Mouse (Mus musculus): Measurements from ENCODE around the gene Wfikkn1.

Wfikkn1 gene

DNA sequence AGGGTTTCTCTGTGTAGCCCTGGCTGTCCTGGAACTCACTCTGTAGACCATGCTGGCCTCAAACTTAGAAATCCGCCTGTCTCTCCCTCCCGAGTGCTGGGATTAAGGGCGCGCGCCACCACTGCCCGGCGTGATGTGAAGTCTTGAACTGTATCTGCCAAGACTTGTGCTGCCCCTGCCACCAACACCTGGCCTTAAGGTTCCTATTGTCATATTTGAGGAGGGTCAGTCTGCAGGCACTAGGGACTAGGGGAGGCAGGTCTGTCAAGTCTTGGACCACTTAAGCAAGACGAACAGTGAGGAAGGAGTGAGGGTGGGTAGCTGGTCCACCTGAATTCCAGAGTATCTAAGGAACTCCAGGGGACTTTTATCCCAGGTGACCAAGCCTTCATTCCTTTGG, 11.2 kb downstream of the Wfikkn1 start:
- DNase-seq (ENCODE audit: extremely low read depth, low read depth, low spot score) = no peak

DNA sequence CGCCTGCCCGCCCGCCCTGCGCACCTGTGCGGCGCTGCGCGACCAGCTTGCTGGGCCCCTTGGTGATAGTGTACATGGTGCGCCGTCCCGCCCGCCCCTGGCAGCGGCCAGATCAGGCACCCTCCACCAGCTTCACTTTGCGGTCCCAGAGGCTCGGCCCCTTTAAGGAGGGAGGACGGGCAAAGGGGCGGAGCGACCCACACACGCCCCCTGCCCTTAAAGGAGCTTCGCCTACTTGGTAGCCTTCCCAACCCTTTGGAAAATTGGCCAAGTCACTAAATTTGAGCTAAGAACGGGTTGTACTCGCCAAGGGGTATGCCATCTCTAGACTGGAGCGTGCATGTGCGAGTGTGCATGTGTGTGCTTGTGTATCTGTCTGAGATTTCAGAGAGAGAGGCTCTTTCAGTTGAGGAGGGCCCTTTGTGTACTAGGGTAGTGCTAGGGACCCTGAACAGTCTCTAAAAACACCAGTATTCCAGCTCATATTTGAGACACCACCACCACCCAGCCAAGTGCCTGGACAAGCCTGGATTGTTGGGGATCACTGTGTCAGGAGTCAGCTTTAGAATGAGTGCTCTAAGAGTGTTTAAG, 12.0 kb downstream of the Wfikkn1 start, which contains the start of gene Mcrip2:
Gene Mcrip2 (minus strand): TSS at position 164 of the 591 bp plus-strand sequence.
- peak; percentile 94 for DNase-seq (ENCODE audit: extremely low read depth, low read depth, low spot score)

DNA sequence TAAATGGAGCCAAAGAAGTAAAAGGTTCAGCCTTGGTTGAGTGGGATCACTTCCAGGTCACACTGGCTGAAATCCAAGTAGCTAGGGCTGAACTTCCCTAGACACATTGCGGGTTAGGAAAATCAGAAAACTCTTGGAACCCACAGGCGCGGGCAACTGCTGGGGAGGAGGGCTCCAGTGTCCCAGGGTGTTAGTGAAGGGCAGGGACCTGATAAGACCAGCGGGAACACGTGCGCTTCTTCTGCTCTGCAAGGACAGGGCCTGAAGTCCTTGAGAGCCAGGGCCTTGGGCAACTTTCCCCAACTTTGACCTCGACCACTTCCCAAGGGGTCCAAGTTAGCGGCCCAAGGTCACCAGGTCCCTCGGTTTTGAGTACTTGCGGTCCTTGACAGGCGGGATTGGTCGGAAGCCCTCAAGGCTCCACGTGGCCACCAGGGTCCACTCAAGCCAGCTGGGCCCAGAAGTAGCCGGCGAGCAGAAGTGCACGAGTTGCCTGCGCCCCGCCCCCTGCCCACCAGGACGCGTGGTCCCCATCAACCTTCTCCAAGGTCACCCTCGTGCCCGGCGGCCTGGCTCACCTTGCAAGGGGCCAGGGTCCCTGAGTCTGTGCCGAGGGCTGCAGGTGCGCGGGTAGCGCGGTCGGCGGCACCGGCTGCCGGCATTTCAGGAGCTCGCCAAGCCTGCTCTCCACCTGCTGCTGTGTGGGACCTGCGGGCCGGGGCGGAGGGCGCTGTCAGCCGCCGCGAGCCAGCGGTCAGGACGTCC, 12.6 kb downstream of the Wfikkn1 start:
- DNase-seq (ENCODE audit: extremely low read depth, low read depth, low spot score) = no peak

DNA sequence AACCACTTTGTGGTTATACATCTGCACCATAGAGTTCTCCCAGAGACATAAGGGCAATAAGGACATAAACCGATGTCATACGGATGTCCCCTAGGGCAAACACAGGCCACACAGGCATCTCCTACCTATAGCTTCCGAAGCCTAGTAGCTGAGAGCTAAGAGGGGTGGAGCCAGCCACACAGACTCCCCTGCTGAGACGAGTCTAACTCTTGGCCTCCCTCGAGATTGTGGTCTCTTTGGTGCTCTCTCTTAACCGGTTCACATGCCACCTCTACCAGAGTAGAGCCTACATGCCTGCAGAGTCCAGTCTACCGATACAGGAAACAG, 13.2 kb downstream of the Wfikkn1 start:
- DNase-seq (ENCODE audit: extremely low read depth, low read depth, low spot score) = no peak

DNA sequence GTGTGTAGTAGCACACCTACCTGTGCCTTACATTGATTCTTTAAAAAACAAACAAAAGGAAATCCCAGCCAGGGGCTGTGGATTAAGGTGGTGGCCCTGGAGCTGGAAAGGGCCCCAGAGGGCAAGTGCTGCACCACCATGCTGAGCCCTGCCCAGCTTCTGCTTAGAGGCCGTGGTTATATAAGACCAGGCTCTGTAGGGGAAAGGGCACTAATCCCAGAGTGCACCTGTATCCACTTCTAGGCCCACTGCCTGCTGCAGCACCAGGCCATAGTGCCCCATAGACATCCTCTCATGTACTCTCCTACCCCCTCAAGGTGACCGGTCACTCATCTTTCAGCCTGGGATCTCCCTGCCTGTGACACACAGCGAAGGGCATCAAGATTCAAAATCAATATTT, 14.5 kb downstream of the Wfikkn1 start:
- DNase-seq (ENCODE audit: extremely low read depth, low read depth, low spot score) = no peak

DNA sequence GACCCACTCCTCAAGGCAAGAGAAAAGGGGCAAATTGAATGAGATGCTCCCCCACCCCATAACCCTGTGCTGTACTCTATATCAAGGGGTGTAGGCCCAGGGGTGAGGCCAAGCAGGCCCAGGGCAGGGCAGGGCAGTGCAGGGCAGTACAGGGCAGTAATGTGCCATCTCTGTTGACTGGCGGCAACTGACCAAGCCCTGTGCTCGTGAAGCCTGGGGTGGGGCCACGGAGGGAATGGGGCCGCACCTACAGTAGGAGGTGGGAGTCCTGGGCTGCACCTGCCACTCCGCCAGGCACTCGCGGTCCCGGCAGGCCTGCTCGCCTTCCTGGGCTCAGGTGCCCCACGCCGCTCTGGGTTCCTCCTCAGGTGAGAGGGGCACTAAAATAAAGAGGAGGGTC, 15.4 kb downstream of the Wfikkn1 start:
- DNase-seq (ENCODE audit: extremely low read depth, low read depth, low spot score) = no peak

DNA sequence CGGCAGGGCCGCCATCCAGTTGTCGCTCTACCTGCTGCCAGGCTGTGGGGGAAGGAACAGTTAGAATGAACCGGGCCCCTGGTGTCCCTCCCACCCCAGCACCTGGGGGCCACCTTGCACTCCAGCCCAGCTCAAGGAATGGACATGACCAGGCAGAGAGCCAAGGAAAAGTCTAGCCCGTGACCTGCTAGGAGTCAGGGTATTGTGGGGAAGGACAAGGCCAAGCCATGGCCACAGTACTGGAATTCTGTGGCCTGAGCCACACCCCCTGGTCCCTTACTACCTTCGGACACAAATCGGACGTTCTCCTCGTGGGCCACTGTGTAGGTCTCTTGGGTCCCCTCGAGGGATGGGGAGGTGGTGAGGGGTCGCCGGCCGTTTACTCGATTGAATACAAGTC, 16.3 kb downstream of the Wfikkn1 start:
- no peak for DNase-seq (ENCODE audit: extremely low read depth, low read depth, low spot score)

DNA sequence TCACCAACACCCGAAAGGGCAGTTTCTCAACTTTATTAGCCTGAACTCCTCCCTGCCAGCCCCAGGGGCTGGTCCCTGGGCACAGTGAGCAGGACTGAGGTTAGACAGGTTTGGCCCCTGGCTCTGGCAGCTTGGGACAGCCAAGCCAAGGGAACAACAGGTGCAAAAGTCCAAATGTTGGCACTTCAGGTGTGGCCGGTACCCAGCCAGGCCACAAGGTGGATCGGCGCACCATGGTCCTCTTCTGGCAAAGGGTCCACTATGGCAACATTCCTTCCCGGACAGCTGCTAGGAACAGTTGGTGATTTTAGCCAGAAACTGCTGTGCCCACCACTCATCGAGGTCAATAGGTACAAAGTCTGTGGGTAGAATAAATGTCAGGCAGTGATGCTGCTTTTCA, 17.0 kb downstream of the Wfikkn1 start:
- DNase-seq (ENCODE audit: extremely low read depth, low read depth, low spot score) = no peak

DNA sequence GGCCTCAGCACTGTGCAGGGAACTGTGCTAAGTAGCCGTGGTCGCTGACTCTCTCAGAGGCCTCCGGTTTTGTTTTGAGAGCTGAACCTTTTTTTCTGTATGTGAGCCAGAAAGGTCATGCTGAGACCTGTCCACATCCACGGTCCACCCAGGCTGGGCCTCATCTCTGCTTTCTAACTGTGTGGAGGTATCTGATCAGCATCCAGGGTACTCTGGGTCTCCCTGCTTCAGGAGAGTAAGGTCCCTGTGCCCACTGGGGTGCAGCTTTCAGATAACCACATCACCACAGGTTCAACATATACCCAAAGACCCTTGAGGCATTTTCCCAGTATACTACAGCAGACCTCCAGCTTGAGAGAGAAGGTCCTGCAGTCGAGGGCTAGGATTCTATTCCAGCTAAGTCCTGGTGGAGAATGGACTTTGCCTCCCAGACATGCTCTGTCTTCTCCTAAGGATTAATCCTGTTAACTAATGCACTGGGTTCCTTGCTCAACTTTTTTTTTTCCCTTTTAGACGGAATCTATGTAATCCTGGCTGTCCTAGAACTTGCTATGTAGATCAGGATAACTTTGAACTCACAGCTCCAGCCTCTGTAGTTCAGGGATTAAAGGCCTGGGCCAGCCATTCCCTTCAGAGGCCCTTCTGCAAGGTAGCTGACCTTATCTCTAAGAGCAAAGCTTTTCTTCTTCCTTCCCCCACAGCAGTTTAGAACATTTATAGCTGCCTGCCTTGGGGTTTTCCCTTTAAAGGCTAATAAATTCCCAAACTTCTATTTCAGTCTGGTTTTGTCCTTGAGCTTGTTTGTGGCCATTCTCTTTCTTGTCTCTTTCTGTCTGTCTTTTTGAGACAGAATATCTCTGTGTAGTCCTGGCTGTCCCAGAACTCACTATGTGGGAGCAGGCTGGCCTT, 18.7 kb downstream of the Wfikkn1 start:
- no peak for DNase-seq (ENCODE audit: extremely low read depth, low read depth, low spot score)

DNA sequence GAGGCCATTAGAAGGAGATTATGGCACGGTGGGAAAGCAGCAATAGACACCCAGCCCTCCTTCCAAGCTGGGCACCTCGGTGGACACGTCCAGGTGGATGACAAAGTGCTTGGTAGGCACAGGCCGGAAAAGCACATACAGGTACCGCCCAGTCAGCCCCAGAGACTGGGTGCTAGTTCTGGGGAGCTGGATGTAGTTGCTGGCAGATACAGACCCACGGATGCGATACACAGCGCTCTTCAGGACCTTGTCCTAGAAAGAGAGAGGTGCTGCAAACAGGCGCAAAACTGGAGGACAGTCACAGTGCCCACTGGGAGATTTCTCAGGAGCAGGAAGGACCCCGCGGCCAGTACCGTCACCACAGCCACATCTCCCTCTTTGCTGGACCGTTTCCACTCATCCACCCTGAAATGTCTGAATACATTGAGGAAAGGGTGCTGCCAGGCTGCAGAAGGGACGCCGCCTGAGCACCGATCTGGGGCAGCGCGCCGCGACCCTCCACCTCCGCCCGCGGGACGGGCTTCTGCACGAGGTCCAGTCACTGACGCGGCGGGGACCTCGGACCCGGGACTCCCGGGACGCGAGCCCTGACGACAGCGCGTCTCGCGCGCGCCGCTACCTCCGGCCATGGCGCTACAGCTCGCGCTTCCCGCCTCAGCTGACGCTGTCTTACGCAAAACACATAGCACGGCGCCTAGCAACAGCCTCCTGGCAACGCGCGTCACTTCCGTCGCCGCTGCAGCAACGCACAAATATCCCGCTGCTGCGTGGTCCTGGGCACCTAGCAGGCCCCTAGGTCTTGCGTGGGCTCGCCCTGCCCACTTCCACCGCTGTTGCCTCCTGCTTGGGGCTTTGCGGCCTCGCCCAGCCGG, 19.6 kb downstream of the Wfikkn1 start, which contains the start of gene Wdr90:
Gene Wdr90 (minus strand): TSS at position 670 of the 872 bp plus-strand sequence.
- no peak for DNase-seq (ENCODE audit: extremely low read depth, low read depth, low spot score)

DNA sequence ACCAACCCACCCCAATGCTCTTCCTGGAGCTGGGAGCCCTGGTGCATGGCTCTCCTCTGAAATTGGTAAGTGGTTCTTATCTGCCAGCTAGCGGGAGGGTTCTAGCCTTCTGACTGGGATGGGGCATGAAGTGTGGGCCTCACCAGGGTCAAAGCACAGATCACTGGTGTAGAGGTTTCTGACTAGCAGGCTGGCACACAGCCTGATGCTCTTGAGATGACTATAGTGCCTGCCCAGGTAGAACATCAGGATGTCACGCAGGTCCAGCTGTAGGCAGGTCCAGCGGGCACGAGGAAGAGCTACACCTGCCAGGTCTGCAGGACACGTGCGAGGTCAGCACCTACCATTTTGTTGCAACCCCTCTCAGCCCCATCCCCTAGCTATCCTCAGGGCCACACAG, 20.4 kb downstream of the Wfikkn1 start:
- DNase-seq (ENCODE audit: extremely low read depth, low read depth, low spot score) = no peak

DNA sequence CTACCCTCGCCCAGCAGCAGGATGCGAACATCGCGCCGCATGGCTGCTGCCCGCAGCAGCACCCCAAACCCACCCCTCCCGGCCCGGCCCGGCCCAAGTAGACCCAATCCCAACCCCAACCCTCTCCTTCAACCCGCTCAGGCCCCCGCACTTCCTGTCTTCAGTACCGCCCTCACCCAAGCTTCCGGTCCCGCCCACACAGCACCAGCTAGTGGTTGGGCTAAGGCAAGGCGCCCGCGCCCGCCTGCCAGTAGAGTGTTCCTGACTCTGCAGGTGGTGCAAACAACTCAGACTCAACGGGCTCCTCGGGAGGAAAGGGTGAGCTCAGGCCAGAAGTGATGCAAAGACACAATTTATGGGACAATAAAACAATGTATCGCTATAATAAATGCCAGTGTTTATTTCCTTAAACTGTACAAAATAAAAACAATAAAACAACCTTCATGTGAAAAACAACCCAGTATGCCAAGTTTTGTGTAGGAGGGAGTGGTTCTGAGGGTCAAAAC, 36.2 kb downstream of the Wfikkn1 start, which contains the start of gene Rhot2:
Gene Rhot2 (minus strand): TSS at position 456 of the 506 bp plus-strand sequence.
- no peak for DNase-seq (ENCODE audit: extremely low read depth, low read depth, low spot score)

DNA sequence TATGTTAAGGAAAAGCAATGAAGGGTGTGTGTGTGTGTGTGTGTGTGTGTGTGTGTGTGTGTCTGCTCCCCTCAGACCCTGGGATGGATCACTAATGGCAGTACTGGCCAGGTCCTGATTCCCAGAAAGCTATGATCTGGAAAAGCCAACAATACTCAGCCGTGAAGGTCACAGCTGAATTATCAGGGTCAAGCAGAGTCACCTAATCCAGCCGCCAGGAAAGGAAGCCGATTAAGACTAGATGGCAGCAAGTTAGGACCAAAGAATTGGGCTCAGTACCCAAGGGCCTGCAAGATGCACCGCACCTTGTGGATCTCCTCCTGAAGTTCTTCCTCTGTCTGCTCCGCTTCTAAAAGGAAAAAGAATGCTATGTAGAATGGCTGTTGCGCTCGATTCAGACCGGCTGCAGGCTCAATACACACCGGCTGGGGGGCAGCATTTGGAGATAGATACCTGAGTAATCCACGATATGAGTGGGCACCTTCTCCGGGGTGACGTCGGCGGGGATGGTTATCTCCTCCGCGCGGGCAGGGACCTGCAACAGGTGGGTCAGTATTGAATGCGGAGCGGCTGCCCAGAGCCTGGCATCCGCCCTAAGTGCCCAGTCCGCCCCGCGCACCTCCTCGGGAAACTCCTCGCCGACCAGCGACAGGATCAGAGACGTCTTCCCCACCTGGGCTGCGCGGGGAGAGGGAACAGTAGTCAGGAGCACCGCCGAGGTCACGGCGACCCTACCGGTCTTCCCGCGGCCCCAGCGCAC, 36.8 kb downstream of the Wfikkn1 start:
- DNase-seq (ENCODE audit: extremely low read depth, low read depth, low spot score) = no peak

DNA sequence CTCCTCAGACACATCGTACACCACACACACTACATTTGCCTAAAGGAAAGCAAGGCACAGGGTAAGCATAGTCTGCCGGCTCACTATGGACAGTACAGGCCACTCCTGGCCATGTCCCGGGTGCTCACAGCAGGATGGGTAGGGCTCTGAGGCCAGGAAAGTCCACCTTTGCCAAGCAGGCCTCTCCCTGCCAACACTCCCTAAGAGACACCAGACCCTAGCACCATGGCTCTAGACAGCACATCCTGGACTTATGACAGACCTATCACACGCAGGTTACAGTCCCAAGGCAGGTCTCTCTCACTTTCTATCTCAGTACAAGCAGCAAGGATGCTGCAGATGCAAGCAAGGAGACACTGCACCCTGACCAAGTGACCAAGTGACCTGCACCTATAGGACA, 37.5 kb downstream of the Wfikkn1 start:
- DNase-seq (ENCODE audit: extremely low read depth, low read depth, low spot score) = no peak

DNA sequence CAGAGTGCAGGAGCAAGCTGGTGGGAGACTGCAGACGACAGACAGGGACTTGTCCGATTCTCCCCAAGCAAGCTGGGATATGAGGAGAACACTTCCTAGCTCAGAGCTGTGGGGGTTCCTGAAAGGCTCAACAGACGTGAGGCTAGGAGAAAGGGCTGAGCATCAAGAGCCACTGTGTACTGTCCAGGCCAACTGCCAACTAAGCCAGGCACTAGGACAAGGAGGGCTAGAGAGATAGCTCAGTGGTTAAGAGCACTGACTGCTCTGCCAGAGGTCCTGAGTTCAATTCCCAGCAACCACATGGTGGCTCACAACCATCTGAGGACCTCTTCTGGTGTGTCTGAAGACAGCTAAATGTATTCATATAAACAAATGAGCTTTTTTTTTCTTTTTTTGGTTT, 38.1 kb downstream of the Wfikkn1 start:
- no peak for DNase-seq (ENCODE audit: extremely low read depth, low read depth, low spot score)

DNA sequence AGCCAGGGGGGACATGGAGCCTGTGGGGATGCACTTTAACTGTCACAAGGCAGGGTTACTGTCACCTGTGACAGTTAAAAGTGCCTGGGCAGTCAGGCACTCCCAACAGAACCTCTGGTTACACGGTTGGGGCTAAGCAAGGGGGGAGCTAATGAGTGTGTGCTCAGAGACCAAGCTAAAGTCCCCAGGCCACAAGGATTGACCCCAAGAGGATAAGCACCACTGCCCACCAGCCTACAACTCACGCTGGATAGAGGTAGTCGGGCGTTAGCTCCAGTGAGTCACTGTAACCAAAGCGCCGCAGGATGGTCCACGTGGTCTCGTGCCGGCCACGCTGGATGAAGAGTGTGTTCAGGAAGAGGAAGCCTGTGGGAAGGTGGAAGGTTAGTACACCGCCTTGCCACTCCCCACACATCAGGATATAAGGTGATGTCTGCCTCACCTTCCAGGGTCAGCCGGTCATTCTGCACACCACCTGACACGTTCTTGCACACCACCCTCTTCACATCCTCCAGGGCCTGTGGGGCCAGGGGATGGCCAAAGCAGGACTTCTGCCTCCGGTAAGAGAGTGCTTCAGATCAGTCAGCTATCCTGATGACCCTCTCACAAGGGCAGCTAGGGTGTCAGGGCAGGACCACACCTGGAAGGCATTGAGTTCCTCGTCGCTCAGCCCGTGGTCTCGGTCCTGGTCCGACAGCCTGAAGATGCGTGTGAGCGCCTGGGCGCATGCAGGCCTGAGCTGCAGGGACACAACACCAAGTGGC, 39.4 kb downstream of the Wfikkn1 start, which contains the start of gene Gm20683:
Gene Gm20683 (minus strand): TSS at position 647 of the 764 bp plus-strand sequence.
- no peak for DNase-seq (ENCODE audit: extremely low read depth, low read depth, low spot score)

DNA sequence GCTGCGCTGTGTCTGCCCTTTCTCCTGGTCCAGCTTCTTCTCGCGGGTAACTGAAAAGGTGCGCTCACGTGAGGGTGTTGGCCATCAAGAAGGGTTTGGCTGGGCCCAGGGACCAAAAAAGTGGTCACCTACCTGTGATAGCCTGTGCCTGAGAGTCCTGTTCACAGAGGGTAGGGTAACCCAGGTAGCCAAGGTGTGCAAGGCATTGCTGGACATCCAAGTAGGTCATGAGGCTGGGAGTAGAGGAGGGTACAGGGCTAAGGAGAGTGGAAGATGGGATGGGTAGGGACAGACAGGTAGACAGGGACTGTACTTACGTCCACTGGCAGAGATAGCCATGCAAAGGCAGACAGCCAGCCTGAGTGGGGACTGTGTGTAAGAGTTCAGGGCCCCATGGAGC, 40.1 kb downstream of the Wfikkn1 start:
- no peak for DNase-seq (ENCODE audit: extremely low read depth, low read depth, low spot score)

DNA sequence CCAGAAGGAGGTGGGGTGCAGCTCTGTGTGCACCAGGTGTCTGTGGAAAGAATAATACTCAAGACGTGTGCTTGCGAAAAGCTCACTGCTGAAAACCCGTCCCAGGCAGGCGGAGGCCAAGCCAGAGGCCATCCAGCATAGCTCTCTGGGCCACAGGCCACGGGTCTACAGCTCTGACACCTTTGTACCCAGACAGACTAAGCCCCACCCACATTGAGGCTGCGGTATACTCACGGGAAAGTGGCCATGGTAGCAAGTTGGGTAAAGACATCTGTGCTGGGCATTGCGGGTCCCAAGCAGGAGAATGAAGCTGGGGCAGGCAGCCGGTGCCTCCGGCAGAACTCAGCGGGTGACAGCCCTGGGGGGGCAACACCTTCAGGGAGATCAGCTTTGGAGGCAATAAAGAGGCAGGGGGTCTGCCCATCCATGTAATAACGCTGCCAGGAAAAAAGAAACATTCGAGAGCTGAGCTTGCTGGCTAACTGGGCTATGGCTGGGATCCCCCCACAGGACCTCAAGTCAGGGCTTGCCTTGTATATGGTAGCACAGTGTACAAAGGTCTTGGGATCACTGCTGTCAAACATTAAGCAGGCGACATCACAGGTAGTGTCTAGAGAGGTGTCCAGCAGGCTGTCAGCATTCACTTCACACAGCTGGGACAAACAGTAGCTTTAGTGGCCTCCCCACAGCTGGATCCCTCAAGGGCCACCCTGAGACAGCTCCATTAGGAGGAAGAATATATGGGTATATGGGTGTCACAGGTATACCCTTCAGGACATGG, 41.0 kb downstream of the Wfikkn1 start:
- DNase-seq (ENCODE audit: extremely low read depth, low read depth, low spot score) = no peak
